Mouse (Mus musculus) 3T3-L1 (cell line): ENCODE results near the gene Zfp579.
A peak's percentile ranks its signal among the peaks of the same experiment; 100 is the strongest.

Experiments used
- DNase-seq: peaks from one replicate; pipeline ENCODE4 v3.0.0-alpha.2; 2015; ENCODE audit warnings: low read depth, low spot score

Gene Zfp579

DNA sequence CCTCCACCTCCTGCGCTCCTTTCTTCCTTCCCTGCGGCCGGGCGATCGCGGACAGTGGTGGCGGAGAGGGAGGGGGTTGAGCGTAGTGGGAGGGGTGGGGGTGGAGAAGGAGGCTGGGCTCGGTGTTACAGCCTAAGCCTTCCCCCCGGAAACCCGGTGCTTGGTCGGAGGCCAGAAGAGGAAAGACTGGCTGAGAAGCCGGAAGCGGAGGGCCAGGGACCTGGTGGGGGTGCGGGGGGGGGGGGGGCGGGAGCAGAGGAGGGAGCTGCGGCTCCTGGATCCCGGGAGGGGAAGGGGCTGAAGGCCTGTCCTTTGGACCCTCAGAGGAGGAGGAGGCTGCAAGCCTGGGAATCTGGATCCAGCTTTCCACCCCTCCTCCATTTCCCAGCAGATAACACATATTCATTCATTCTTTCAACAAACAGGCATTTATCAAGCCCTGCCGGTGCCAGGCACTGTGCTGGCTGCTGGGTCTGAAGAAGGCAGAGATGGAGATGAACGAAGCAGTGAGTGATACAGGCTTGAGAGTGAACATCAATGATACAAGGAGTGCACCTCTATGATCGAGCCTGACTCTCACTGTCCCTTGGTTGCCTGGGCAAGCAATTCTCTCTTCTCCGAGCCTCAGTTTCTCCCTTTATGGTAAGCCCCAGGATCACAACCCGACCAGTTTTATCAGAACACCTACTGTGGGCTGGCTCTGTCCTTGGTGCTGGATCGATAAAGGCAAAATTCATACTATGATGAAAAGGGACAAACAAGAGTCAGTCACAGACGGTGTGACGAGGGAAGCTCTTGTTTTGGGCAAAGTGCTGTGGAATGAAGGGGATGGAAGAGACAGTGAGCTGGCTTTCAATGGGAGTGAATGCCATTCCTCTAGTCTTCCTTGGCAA is at the start of gene Zfp579:
TSS of gene Zfp579 (minus strand) at position 156 of the 893 bp plus-strand sequence.
- peak; percentile 86 for DNase-seq

DNA sequence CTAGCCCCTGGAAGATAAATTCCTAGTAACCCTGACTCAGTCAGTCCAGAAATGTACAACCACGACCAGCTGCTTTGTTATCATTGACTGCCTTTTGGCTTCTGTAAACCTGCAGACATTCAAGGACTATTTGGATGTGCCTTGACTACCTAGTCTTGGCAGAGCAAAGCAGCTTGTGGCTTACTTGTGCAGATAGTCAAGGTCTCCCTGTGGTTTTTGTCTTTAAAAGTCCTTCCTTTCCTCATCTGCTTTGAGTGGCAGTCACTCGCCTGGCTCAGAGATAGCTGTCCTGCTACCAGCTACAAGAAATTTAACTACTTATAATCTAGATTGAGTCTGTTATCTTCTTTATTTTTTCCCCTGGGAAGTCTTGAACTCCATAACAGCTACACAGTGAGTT is 49.0 kb upstream of the Zfp579 start:
- DNase-seq: no peak

DNA sequence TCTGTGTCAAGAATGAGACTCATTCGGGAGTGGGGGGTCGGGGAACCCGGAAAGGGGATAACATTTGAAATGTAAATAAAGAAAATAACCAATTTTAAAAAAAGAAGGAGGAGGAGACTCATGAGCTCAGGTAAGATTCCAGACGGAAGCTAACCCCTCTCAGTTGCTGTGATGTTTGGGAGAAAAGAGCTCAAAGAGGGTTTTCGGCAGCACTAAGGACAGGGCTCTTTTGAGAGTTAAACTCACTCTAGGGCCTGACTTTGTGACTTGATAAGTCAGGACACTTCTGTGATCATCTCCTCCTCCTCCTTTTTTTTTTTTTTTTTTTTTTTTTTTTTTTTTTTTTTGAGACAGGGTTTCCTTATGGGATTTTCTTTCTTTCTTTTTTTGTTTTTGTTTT is 43.0 kb upstream of the Zfp579 start:
- DNase-seq: peak; percentile 40

DNA sequence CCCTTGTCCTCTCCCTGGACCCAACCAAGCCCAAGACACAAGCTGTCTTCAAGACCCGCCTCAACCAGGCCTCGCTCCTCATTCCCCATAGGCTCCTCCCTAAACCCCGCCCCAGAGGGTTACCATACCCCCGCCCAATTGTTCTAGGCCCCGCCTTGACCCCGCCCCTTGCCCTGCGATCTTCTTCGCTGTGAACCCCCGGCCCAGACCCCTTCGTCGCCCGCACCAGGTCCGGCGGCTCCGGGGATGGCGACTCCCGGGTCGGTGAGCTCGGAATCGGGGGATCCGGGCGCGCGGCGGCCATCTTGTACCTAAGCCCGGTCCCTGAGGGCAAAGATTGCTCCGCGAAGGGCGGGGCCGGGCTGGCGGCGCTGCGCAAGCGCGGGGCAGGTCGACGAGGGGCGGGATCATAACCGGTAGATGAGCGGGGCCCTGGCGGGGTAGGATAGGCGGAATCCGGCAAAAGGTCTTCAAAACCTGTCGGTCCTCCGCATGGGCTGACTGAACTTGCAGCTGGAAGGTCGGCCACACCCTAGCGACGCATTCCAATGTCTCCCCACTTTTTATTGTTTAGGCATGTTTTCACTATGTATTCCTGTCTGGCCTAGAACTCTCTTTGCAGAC is 42.3 kb upstream of the Zfp579 start, which contains the start of gene Zfp784:
TSS of gene Zfp784 (minus strand) at position 338 of the 624 bp plus-strand sequence.
- peak; percentile 84 for DNase-seq

DNA sequence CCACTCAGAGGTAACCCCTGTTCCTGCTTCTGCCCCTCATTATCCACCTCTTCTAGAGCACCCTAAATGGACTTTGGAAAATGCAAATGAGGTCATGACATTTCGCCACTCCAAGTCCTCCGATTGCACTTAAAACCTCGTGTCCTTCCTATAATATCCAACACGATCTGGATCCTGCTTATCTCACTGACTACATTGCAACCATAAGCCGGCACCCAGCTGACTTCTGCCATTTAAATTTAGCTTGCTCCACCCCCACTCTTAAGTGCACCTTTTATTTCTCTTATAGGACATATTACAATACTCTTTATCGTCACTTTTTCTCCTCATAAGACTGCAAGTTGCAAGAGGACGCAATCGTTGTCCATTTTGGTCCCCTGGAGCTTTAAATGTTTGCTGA is 41.5 kb upstream of the Zfp579 start:
- DNase-seq: no peak

DNA sequence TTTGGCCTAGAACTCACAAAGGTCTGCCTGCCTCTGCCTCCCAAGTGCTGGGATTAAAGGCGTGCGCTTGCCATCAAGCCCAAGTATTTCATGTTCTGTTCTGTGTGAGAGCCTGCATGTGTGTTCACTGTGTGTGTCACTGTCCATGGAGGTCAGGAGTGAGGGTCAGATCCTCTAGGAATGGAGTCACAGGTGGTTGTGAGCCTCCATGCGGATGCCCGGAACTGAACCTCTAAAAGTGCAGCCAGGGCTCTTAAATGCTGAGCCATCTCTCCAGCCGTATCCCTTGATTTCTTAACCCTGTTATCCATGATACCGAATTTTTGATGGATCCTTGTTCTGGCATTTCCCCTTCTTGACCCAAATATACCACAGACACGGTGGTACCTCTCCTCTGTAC is 41.1 kb upstream of the Zfp579 start:
- DNase-seq: no peak

DNA sequence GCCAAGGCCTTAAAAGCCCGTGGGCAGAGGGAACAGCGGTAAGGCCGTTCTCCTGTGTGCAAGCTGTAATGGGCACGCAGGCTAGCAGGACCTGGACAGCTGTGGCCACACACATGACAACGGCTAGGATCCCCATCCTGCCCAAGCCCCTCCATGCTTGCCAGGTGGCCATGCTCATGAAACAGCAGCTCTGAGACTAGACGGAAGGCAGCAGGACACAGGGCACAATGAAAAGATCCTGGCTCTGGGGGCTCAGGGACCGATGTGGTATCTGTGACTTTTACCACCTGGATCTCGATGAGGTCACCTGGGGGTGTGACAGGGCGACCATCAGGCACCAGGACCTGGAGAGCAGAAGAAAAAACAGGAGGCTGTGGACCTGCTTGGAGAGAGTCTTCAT is 40.2 kb upstream of the Zfp579 start:
- no peak for DNase-seq

DNA sequence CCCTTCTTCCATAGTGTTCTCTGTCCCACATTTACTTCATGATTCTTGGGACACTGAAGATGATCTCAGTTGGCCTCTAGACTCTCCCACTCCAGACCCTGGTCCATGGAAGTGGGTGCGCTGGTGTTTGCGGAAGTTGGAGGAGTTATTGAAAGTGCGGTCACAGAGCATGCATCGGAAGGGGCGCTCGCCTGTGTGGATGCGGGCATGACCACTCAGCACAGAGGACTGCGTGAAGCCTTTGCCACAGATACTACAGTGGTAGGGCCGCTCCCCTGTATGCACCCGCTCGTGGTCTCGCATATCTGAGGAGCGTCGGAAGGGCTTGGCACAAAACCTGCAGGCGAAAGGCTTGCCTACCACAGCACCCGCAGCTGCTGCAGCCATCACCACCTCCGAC is 39.7 kb upstream of the Zfp579 start:
- DNase-seq: no peak

DNA sequence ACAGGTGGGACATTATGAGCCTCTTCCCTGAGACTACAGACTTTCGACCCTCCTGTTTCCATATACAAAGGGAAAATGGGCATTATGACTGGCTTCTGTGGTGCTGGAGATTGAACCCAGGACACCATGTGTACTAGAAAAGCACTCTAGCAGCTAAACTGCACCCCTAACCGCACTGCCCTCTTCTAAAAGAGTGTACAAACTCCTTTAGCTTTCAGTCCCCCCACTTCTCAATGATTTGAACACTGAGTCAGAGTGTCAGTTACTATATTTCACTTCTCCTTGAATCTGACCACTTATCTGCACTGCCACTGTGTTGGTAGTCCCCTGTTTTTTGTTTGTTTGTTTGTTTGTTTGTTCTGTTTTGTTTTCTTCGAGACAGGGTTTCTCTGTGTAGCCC is 37.9 kb upstream of the Zfp579 start, which contains the start of gene 4632433K11Rik:
TSS of gene 4632433K11Rik (plus strand) at position 301 of the 400 bp plus-strand sequence.
- DNase-seq: no peak

DNA sequence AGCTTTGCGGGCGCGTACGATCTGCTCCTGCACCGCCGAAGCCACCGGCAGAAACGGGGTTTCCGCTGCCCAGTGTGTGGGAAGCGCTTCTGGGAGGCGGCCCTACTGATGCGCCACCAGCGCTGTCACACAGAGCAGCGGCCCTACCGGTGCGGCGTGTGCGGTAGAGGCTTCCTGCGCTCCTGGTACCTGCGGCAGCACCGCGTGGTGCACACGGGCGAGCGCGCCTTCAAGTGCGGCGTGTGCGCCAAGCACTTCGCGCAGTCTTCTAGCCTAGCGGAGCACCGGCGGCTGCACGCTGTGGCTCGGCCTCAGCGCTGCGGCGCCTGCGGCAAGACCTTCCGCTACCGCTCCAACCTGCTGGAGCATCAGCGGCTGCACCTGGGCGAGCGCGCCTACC is 35.5 kb upstream of the Zfp579 start:
- no peak for DNase-seq

DNA sequence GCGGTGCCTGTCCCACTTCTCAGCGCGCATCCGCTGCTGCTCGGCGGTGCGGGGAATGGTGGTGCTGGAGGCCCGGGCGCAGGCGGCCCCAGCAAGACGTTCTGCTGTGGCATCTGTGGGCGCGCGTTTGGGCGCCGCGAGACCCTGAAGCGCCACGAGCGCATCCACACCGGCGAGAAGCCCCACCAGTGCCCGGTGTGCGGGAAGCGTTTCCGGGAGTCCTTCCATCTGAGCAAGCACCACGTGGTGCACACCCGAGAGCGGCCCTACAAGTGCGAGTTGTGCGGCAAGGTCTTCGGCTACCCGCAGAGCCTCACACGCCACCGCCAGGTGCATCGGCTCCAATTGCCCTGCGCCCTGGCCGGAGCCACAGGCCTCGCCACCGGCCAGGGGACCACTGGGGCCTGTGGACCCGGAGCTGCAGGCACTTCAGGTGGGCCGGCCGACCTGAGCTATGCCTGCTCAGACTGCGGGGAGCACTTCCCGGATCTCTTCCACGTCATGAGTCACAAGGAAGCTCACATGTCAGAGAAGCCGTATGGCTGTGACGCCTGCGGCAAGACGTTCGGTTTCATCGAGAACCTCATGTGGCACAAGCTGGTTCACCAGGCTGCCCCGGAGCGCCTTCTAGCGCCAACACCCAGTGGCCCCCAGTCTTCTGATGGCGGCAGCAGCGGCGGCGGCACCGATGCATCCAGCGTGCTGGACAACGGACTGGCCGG is 34.8 kb upstream of the Zfp579 start:
- no peak for DNase-seq

DNA sequence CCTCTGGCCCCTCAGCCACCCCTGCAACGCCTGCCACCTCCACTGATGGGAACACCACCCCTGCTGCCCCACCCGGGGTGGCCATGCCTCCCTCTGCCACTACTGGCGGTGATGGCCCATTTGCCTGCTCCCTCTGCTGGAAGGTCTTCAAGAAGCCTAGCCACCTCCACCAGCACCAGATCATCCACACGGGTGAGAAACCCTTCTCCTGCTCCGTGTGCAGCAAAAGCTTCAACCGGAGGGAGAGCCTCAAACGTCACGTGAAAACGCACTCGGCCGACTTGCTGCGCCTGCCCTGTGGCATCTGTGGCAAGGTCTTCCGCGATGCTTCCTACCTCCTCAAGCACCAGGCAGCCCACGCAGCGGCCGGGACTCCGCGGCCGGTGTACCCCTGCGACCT is 34.0 kb upstream of the Zfp579 start:
- DNase-seq: no peak

DNA sequence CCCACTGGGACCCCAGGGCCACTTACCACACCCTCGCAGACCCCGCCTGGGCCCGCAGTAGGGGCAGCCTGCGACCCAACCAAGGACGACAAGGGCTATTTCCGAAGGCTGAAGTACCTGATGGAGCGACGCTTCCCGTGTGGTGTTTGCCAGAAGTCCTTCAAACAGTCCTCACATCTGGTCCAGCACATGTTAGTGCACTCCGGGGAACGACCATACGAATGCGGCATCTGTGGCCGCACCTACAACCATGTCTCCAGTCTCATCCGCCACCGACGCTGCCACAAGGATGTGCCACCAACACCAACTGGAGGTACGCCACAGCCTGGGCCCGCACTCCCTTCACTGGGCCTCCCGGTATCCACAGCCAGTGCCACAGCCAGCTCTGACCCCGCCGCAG is 33.6 kb upstream of the Zfp579 start:
- no peak for DNase-seq

DNA sequence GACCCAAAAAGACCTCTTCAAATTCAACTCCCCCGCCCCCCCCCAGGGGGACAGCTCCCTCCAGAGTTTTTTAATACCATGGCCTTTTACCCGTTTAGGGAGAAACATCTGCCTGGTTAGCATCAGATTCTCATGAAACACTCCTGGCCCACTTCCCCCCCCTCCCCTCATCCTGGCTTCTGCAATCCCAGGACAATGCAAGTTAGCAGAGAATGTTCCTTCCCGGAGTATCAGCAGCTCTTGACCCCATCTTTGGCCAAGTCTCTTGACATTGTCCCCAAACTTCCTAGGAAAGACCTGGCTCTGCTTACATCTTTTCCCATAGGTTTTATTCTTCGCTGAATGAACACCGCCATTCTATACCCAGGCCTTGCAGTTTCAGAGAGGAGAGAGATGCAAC is 25.2 kb upstream of the Zfp579 start:
- peak; percentile 14 for DNase-seq

DNA sequence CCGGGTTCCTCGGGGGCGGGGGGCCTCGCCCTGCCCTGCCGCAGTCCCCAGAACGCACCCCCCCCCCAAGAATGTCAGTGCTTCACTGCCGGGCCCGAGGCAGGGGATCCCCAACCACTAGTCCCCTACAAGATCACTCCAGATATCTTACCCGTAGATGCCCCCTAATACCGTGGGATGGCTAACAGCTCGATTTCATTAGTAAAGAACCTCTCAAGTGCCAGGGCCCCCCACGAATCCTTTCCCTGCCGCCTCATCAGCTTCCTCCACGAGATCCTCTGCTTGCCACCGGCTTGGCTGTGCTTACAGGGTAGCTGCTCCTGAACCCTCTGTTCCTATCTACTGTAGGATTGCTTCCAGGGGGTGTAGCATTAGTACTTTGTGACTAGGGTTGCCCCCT is 24.7 kb upstream of the Zfp579 start:
- DNase-seq: peak; percentile 42

DNA sequence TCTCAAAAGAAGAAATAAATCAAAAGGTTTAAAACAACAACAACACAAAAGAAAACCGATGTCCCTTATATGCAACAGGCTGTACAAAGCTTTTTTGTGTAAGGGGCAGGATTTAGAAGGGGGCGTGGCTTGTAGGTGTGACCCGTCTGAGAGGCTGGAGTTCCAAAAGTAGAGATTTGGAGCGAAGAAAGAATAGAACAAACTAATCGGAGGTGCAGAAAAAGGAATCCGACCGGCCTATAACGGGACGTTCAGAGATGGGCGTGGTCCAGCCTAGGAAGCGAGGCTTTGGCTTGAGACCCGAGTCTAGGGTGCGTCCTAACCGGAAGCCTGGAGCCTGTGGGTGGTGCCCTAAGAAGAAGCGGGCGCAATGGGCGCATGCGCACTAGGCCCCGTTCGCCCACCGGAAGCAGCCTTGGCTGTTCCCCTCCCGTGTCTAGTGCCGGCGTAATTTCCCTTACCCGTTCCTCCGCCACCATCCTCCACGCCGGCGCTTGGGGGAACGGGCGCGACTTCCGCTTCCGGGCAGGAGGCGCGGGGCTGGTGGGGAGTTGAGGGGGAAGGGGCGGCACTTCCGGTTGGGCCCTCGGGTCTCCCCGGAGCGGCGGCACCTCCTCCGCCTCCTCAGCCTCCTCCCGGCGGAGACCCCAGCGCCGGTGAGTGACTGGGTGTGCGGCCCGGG is 24.2 kb upstream of the Zfp579 start, which contains the start of the genes Zfp865 and Ccdc106:
TSS of gene Zfp865 (plus strand) at position 377 of the 682 bp plus-strand sequence.
TSS of gene Ccdc106 (plus strand) at position 554 of the 682 bp plus-strand sequence.
- peak; percentile 98 for DNase-seq

DNA sequence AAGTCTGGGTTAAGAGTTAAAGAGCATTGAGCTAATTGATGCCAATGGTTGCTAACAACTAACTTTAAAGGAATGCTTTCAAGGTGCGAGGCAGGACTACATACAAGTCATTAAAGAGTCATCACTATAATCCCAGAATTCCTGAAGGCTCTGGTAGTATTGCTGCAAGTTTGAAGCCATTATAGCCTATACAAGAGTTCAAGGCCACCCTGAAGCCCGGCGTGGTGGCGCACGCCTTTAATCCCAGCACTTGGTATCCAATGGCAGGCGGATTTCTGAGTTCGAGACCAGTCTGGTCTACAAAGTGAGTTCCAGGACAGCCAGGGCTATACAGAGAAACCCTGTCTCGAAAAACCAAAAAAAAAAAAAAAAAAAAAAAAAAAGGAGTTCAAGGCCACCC is 23.6 kb upstream of the Zfp579 start:
- DNase-seq: peak; percentile 31

DNA sequence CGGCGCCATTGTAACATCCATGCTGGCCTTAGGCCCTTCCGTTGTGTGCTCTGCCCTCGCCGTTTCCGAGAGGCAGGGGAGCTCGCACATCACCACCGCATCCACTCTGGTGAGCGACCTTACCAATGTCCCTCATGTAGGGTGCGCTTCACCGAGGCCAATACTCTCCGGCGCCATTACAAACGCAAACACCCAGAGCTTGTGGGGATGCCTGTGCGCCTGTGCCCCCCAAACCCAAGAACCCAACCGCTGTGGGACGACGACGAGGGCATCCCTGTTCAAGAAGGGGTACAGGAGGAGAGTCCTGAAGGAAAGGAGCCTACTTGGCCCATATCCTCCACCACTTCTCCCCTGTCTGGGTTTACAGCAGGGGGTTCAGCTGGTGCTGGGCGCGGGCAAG is 22.0 kb upstream of the Zfp579 start:
- DNase-seq: no peak

DNA sequence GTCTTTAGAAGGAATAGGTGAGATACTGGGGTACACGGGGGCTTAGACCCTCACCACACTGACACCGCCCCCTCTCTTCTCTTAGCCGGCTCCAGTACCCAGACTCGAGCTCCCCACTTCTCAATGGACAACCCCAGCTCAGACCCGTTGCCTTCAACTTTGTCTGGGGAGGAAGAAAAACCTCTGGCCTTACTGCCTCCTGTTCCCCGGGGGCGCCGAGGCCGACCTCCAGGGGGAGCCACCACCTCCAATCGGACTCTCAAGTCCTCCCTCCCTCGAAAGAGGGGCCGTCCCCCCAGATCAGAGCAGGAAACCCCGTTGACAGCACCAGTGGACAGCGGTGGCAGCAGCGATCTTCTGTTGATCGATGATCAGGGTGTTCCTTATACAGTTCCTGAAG is 21.4 kb upstream of the Zfp579 start:
- DNase-seq: no peak

DNA sequence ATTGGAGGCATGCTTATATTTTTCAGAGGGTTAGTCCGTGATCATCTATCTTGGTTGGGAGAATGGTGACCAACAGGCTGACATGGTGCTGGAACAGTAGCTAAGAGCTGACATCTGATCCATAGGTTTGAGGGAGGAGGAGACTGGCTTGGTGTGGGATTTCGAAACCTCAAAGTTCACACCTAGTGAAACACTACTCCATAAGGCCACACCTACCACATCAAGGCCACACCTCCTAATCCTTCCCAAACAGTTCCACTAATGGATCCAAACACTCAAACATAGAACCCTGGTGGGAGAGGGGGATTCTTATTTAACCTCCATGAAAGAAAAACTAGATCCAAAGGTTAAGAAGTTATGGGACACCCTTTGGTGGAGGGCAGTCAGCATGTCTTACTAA is 21.0 kb upstream of the Zfp579 start:
- peak; percentile 6 for DNase-seq

DNA sequence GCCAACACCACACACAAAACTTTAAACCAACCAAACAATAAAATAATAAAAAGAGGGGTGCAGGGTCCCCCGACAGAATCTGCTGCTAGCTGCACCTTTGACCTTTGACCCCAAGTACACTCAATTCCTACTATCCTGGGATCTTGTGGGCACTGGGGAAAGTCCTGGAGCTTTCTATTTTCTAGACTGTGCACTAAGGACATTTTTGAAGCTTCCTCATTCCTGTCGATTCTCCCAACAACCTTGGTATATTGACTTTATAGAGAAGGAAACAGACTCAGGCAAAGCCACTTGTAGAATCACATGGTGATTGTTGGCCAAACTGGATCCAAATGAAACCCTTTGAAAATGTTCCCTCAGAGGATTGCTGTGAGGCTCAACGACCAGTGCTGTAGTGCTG is 20.1 kb upstream of the Zfp579 start:
- DNase-seq: peak; percentile 13
